16 mouse cellular contexts compared by ENCODE assay signal in genomic region chr11:52685436-52685835, GRCm38 (mm10).
A peak's percentile ranks its signal among the peaks of the same experiment; 100 is the strongest.
DNase-seq lines count a peak whose midpoint lies in the region; ATAC-seq and TF ChIP-seq lines count a peak whose summit lies in the region.
"Had no signal": no experiment of that assay in that cellular context is flagged by ENCODE, and none has a peak within 500 bp of the region (broad histone marks: within the 10 kb centered on the region; RNA-seq: fewer than 3 reads in every experiment).

No protein-coding gene starts in this region.

- no peaks in the 10 kb centered on the region for H3K4me1 ChIP-seq in forebrain, postnatal 0 days (ENCODE audit: insufficient read depth)
- H3K4me1 ChIP-seq in midbrain, embryonic 13.5 days (replicated peaks): peaks cover 10% of the 10 kb centered on the region
- H3K4me1 ChIP-seq: heart, embryonic 10.5 days; limb, embryonic 10.5 days; liver, embryonic 13.5 days; lung, embryonic 15.5 days; neural tube, embryonic 13.5 days had no signal

- WGBS in forebrain, postnatal 0 days: 14% methylated on average over 2 of the region's 2 CpGs
- 14% methylated on average over 2 of the region's 2 CpGs for WGBS in midbrain, embryonic 13.5 days

- peak; percentile 3 for DNase-seq in left cerebral cortex, postnatal 4 days
- DNase-seq in left cerebral cortex, postnatal 10 days (ENCODE audit: extremely low spot score in 1 of 2, low spot score in 2 of 2): no peak
- no peak for DNase-seq in forebrain, postnatal 0 days
- no peak for DNase-seq in right cerebral cortex, postnatal 25 days
- DNase-seq in urinary bladder, postnatal 36 days (ENCODE audit: low spot score in 2 of 2): no peak
- DNase-seq in ovary, postnatal 10 days (ENCODE audit: low spot score): no peak
- DNase-seq: heart, postnatal 36 days; liver, embryonic 13.5 days; thymus, adult 2 months had no signal

- no peaks in the 10 kb centered on the region for H3K27me3 ChIP-seq in forebrain, postnatal 0 days (ENCODE audit: insufficient read depth, low read length)
- no peaks in the 10 kb centered on the region for H3K27me3 ChIP-seq in midbrain, embryonic 13.5 days
- H3K27me3 ChIP-seq: liver, embryonic 13.5 days; lung, embryonic 15.5 days; neural tube, embryonic 13.5 days had no signal

- H3K36me3 ChIP-seq in forebrain, postnatal 0 days (ENCODE audit: insufficient read depth): no peaks in the 10 kb centered on the region
- H3K36me3 ChIP-seq in midbrain, embryonic 13.5 days: no peaks in the 10 kb centered on the region
- H3K36me3 ChIP-seq: heart, embryonic 10.5 days; limb, embryonic 10.5 days; liver, embryonic 13.5 days; lung, embryonic 15.5 days; neural tube, embryonic 13.5 days had no signal

- intact Hi-C loops in left cerebral cortex, postnatal 4 days (cut with DNase I): no loop called here
- intact Hi-C loops in left cerebral cortex, postnatal 10 days (cut with DNase I): no loop called here

- H3K4me2 ChIP-seq in forebrain, postnatal 0 days (ENCODE audit: low read depth): no peak overlapping the region
- H3K4me2 ChIP-seq in midbrain, embryonic 13.5 days (replicated peaks): no peak overlapping the region
- H3K4me2 ChIP-seq: liver, embryonic 13.5 days; lung, embryonic 15.5 days; neural tube, embryonic 13.5 days had no signal

- ATAC-seq in forebrain, postnatal 0 days: peak; percentile 78
- ATAC-seq in midbrain, embryonic 13.5 days: peak; percentile 82
- ATAC-seq: intestine, postnatal 0 days had no signal

- H3K9me3 ChIP-seq in forebrain, postnatal 0 days (ENCODE audit: low read length): 0 out of 2 replicates have a peak, but pooled peaks cover 3% of the 10 kb centered on the region
- H3K9me3 ChIP-seq in midbrain, embryonic 13.5 days: peaks cover 15% of the 10 kb centered on the region; the same call in 1 of the 2 replicates
- H3K9me3 ChIP-seq: heart, embryonic 10.5 days; limb, embryonic 10.5 days; lung, embryonic 15.5 days had no signal

- no peak overlapping the region for H3K4me3 ChIP-seq in forebrain, postnatal 0 days (ENCODE audit: low read depth, low read length)
- no peak overlapping the region for H3K4me3 ChIP-seq in midbrain, embryonic 13.5 days (replicated peaks)
- H3K4me3 ChIP-seq: erythroblast, embryonic 14.5 days; heart, embryonic 10.5 days; limb, embryonic 10.5 days; liver, embryonic 13.5 days; lung, embryonic 15.5 days; neural tube, embryonic 13.5 days had no signal

- no peak for TF ChIP-seq CTCF in forebrain, postnatal 0 days (IDR thresholded peaks at IDR 0.05; ENCODE audit: low read depth)

- no peak overlapping the region for H3K9ac ChIP-seq in forebrain, postnatal 0 days
- no peak overlapping the region for H3K9ac ChIP-seq in midbrain, embryonic 13.5 days (replicated peaks)
- H3K9ac ChIP-seq: liver, embryonic 13.5 days; lung, embryonic 15.5 days; neural tube, embryonic 13.5 days had no signal

- H3K27ac ChIP-seq in forebrain, postnatal 0 days (ENCODE audit: low read depth, low read length): no peak overlapping the region
- peak overlapping the region; percentile 4; the same call in 1 of the 2 replicates for H3K27ac ChIP-seq in midbrain, embryonic 13.5 days
- H3K27ac ChIP-seq: heart, embryonic 10.5 days; limb, embryonic 10.5 days; liver, embryonic 13.5 days; lung, embryonic 15.5 days; neural tube, embryonic 13.5 days had no signal
